Mouse (Mus musculus) megakaryocyte, embryonic 14.5 days (primary cell): ENCODE measurements around the gene Wbp11. TPM values are rescaled to one million over a fixed set of nuclear protein-coding genes. Genes with fewer than 3 reads are reported as not detected.
"Not testable (repeated sequence)": the region's sequence is repeated elsewhere in the genome, so short reads cannot be mapped to it uniquely, and the experiment has no call there.

Experiments used
- H3K27me3 ChIP-seq: replicated peaks from 2 replicates; pipeline ENCODE3; 2012; ENCODE audit warnings: inconsistent platforms
- H3K36me3 ChIP-seq: replicated peaks from 2 replicates; pipeline ENCODE3; 2012; ENCODE audit warnings: low read length, inconsistent platforms, mixed read lengths
- H3K4me1 ChIP-seq: 2 replicates; pipeline ENCODE4 v1.6.1; 2012; ENCODE audit warnings: inconsistent platforms
- H3K4me3 ChIP-seq: replicated peaks from 2 replicates; pipeline ENCODE3; 2012; ENCODE audit warnings: moderate library complexity, mild to moderate bottlenecking, inconsistent platforms
- H3K9me3 ChIP-seq: 2 replicates; pipeline ENCODE4 v1.6.1; 2012; ENCODE audit warnings: inconsistent platforms
- FLI1 ChIP-seq: IDR thresholded peaks from 2 replicates; pipeline ENCODE4 v1.6.1; 2012; ENCODE audit warnings: low read length, inconsistent platforms, mixed read lengths
- GATA1 ChIP-seq: IDR thresholded peaks from 3 replicates; pipeline ENCODE4 v1.6.1; 2012; ENCODE audit warnings: mixed read lengths, low read length, inconsistent platforms, borderline replicate concordance
- polyA plus RNA-seq: library from polyadenylated mRNA; stranded (reverse); fragments of >175 nt; gene quantifications from 2 replicates; pipeline ENCODE4 v1.2.3, GENCODE M21; 2012; ENCODE audit warnings: low replicate concordance; ENCODE audit not compliant: insufficient read depth

The Wbp11 gene
- polyA plus RNA-seq, 1 experiment: 145 TPM

DNA sequence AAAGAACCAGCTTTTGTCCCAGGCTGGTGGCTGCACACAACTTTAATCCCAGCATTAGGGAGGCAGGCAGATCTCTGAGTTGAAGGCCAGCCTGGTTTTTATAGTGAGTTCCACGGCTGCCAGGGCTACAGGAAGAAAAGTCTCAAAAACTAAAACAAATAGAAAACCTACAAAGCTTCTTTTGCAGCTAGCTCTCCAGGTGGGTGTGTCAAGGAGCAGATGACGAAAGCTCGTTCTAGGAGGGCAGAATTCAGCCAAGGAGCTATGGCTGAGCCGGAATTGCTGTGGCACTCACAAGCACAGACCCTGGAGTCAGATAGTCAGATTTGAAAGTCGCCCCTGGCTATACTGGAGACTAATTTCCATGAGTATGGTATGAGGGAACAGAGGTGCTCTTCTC, 21.2 kb downstream of the Wbp11 start:
- Histone ChIP-seq H3K9me3 (no peaks in the 10 kb centered on the region), H3K27me3 (no peaks in the 10 kb centered on the region), H3K4me1 (peaks cover 61% of the 10 kb centered on the region), H3K4me3 (no peak overlapping the region), H3K36me3 (peaks cover 23% of the 10 kb centered on the region)
- TF ChIP-seq FLI1 (no peak), GATA1 (no peak)

DNA sequence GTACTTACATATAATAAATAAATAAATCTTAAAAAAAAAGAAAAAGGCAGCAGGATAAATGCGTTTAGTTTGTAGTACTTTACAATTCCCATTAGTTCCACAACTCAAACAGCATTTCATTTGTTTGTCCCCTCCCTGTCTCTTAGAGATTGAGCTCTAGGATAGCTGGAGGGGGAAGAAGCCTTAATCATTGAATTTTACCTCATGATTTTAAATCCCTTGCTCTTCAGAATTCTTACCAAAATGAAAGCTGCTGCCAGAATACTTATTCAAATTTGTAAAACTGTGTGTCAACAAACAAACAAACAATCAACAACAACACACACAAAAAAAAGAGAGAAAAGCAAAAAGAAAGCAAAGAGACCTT, 22.6 kb downstream of the Wbp11 start:
- H3K36me3 ChIP-seq: peaks cover 9% of the 10 kb centered on the region
- TF ChIP-seq FLI1: no peak
- no peak for TF ChIP-seq GATA1
- H3K4me3 ChIP-seq: peak overlapping the region; percentile 85
- H3K27me3 ChIP-seq: no peaks in the 10 kb centered on the region
- peaks cover 50% of the 10 kb centered on the region for H3K4me1 ChIP-seq
- H3K9me3 ChIP-seq: no peaks in the 10 kb centered on the region

- Histone ChIP-seq H3K36me3 (peaks cover 4% of the 10 kb centered on the region), H3K9me3 (no peaks in the 10 kb centered on the region), H3K4me3 (peak overlapping the region; percentile 93), H3K27me3 (no peaks in the 10 kb centered on the region), H3K4me1 (peaks cover 45% of the 10 kb centered on the region)
- no peak for TF ChIP-seq FLI1
- no peak for TF ChIP-seq GATA1
Observed at GRCm38 (mm10) chr6:136804705-136805408, 23.2 kb downstream of the Wbp11 start.

GRCm38 (mm10) chr6:136803739-136804633, 24.0 kb downstream of the Wbp11 start, which contains the start of gene Hist4h4:
Gene Hist4h4 (minus strand): TSS chr6:136804415.
- Histone ChIP-seq H3K27me3 (no peaks in the 10 kb centered on the region), H3K9me3 (no peaks in the 10 kb centered on the region), H3K4me1 (peaks cover 41% of the 10 kb centered on the region), H3K4me3 (peak within 1 kb of the TSS; percentile 93), H3K36me3 (no peaks in the 10 kb centered on the region)
- TF ChIP-seq GATA1: no peak
- TF ChIP-seq FLI1: no peak

DNA sequence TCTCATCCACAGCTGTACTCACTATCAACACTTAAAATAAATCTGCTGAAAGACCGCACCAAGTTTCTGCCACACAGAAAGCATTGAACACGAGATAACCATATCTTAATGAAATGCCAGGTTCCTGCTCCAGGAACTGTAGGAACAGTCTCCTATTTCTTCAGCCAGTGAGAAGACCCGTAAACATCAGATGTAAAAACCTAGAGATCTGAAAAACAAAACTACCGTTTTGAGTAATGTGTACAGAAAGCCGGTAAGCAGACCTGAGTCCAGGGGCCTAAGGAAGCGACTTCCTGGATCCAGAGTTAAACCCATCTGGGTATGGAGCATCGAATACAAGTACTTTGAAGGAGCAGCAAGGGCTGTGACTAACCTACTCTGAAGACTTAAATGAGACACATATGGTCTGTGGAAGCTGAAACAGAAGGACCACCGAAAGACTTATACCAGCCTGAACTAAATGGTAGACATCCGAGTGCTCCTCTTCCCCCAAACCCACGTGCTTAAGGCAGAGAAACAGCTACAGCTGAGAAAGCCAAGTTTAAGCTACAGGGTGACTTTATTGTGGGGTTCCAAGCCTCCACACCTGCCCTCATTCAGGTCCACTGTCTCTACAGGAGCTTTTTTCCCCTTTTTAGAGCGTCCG, 24.8 kb downstream of the Wbp11 start:
- Histone ChIP-seq H3K36me3 (no peaks in the 10 kb centered on the region), H3K9me3 (no peaks in the 10 kb centered on the region), H3K27me3 (no peaks in the 10 kb centered on the region), H3K4me1 (peaks cover 41% of the 10 kb centered on the region), H3K4me3 (peak overlapping the region; percentile 93)
- no peak for TF ChIP-seq FLI1
- no peak for TF ChIP-seq GATA1

DNA sequence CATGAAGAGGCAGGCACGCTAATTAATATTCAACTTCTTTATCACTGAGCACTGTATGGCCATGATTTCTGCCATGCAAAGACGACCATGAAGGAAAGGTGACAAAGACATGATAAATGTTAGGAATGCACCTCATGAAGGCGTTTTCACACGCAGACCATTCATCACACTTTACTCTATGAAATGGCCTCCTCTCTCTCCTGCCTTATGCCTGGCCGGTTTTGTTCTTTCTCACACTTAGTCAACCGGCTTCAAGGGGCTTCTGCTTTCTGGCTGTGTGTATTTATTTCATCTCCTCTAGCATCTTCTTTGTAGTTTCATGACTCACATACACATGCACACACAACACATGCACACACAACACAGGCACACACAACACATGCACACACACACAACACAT, 26.8 kb downstream of the Wbp11 start:
- peaks cover 25% of the 10 kb centered on the region for H3K4me1 ChIP-seq
- H3K36me3 ChIP-seq: no peaks in the 10 kb centered on the region
- no peak overlapping the region for H3K4me3 ChIP-seq
- no peaks in the 10 kb centered on the region for H3K27me3 ChIP-seq
- no peaks in the 10 kb centered on the region for H3K9me3 ChIP-seq
- TF ChIP-seq GATA1 (no peak), FLI1 (no peak)

DNA sequence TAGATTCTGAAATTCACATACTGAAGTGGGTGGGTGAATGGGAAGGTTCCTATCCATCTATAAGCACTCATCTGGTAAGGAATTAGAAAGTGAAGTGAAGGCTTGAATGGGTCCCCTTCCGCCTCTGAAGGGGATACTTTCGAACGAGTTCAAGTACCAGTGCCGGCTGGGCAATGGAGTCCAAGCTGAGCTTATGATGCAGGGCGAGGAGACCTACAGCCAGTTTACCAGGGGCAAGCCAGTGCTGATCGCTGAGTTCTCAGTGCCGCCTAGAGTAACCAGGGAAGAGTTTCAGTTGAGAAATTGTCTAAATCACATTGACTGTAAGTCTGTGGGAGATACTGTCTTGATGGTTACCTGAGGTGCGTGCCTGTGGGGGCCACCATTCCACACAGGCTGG, 27.3 kb downstream of the Wbp11 start:
- Histone ChIP-seq H3K4me1 (peaks cover 20% of the 10 kb centered on the region), H3K4me3 (no peak overlapping the region), H3K36me3 (no peaks in the 10 kb centered on the region), H3K27me3 (no peaks in the 10 kb centered on the region), H3K9me3 (no peaks in the 10 kb centered on the region)
- TF ChIP-seq FLI1 (no peak), GATA1 (no peak)

GRCm38 (mm10) chr6:136797874-136798693, 29.9 kb downstream of the Wbp11 start:
- not testable (repeated sequence) for H3K4me3 ChIP-seq, H3K27me3 ChIP-seq, H3K4me1 ChIP-seq, H3K9me3 ChIP-seq, H3K36me3 ChIP-seq

DNA sequence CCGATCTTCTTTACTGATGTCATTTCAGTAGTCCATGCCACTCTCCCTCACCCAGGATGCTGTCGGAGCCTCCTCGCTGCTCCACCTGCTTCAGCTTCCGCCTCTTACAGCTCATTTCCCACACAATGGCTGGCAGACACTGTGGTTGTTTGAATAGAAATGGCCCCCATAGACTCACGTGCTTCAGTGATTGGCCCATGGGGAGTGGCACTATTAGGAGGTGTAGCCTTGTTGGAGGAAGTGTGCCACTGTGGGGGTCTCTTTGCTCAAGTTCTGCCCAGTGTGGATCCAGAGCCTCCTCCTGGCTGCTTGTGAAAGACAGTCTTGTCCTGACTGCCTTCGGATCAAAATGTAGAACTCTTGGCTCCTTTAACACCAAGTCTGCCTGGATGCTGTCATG, 32.2 kb downstream of the Wbp11 start:
- Histone ChIP-seq H3K9me3 (no peaks in the 10 kb centered on the region), H3K36me3 (no peaks in the 10 kb centered on the region), H3K4me3 (no peak overlapping the region), H3K4me1 (peaks cover 8% of the 10 kb centered on the region), H3K27me3 (peaks cover 2% of the 10 kb centered on the region)
- TF ChIP-seq FLI1: no peak
- no peak for TF ChIP-seq GATA1
